Mouse (Mus musculus) myocyte (in vitro differentiated cells): ENCODE results near the gene Usp54.

Experiments
- MAX ChIP-seq: IDR thresholded peaks from one replicate; pipeline ENCODE4 v1.6.1; 2011; ENCODE audit warnings: low read depth, mild to moderate bottlenecking, control low read depth
- MYOD1 ChIP-seq, 3 experiments: IDR thresholded peaks; one replicate each; pipeline ENCODE4 v1.6.1; 2011; ENCODE audit warnings: control low read depth in 2 of 3, low read depth in 2 of 3, mild to moderate bottlenecking in 2 of 3, moderate library complexity in 1 of 3; ENCODE audit not compliant: insufficient read length in 2 of 3, control insufficient read depth in 1 of 3
- POLR2A ChIP-seq: IDR thresholded peaks from one replicate; pipeline ENCODE4 v1.6.1; 2011; ENCODE audit warnings: low read depth, mild to moderate bottlenecking, control low read depth, moderate library complexity; ENCODE audit not compliant: insufficient read length

- peak; percentile 26 for TF ChIP-seq POLR2A
- TF ChIP-seq MAX = no peak
- peak; percentile 81 to 98 (median 87) for TF ChIP-seq MYOD1 (IDR thresholded peaks at IDR 0.05; ENCODE audit: control insufficient read depth in 1 of 3, insufficient read length in 2 of 3, low read depth in 2 of 3)
Observed at GRCm38 (mm10) chr14:20664436-20664835, 23.6 kb upstream of the Usp54 start.
